Mouse (Mus musculus) regulatory T cell (primary cell): ENCODE results near the gene Flnb.

Experiments used
- in situ Hi-C: fragments of 300-600 bp; cut with MboI, MseI; formaldehyde crosslinking; loops from one replicate; pipeline ENCODE4 v1.15.1; 2025; ENCODE audit warnings: high pct_unique_total_duplicates

Flnb gene

DNA sequence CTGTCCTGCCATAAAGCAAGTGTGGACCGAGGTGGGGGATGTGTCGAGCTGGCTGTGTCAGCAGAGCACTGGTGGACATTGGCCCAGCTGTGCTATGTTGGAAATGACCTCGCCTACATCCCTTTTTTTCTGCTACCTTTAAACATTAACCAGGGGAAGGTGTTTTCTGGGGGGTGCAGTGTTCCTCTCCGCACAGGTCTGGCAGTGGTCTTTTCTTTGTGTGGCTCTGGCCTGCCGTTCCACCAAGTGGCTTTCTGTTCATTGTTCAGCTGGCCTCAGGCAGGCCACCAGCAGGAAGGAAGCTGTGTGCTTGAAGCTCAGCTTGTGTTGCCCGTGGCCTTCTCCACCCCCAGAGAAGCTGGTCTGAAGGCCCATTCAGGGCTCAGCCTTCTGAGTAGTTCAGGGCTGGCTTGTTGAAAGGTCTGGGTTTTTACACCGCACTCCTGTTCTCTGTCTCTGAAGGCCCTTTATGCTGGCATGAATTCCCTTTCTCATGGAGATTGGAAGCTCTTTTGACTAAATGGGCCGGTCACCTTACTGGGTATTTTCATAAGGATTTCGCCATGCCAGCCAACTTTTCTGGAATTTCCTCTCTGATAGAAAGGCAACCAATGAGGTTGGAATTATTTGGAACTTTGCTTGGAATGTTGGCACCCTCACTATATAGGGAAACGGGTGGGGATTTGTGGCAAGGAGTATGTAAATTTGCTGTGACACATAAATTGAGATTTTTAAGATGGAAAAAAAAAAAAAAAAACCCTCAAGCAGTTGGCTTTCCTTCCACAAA lies 8.6 kb downstream of the Flnb start:
- in situ Hi-C loops, result no loop called here

DNA sequence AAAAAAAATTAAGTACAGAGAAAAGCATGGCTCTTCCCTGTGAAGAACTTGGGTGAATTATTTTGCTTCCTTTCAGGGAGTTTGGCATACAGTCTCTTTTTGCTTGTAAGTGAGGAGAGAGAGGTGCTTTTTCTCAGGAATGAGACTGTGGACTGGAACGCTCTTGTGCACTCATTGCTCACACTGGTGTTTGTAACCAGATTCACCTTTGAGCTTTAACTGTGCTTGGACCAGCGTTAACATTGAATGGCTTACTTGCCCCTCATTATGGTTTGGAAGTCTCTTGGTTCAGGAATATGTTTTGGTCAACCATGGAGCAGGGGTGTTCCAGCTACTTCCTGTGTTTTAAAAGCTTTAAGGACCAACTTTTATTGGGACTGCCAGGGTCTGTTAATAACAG lies 11.4 kb downstream of the Flnb start:
- in situ Hi-C loops, result no loop called here

DNA sequence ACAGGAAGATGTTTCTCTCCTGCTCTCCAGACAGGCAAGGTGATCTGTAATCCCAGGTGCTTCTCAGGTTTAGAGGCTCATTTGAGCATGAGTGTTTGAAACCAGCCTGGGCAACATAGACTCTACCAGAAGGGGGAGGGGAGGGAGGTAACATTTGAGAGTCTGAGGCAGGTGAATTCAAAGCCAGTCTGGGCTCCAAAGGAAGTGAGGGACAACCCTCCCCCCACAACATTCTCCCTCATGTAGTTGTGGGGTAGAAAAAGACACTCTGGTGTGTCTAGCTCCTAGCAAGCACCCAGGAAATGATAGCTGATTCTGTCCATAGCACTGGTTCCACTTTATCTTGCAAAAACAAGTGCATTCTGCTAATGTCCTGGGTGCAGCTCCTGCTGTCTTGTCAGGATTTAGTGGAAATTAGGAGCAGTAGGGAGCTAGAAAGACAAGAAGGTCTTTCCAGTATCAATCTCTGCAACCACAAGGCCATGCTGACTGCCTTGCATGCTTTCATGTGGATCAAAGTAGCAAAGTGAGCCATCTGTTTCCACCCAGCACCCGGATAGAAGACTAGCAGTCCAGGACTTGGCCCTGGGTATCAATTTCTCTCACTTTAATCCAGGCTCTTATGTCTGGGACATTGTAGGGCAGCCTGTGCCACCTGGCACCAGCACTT lies 14.1 kb downstream of the Flnb start:
- in situ Hi-C loops, result no loop called here

DNA sequence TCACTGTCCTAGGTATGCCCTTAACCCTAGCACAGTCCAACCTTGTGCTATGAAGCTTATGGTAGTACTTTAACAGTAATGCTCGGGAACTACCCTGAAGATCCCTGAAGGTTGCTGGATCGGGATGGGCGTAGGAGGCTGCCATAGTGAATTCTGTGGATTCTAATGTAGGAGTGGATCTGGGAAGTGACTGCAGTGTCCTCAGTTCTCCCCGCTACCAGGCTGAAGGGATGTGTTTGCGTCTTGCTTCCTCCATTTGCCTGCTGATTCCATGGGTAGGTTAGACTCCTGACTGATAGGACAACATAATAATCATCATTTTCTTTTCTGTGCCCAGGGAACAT lies 14.7 kb downstream of the Flnb start:
- in situ Hi-C loops, result no loop called here

DNA sequence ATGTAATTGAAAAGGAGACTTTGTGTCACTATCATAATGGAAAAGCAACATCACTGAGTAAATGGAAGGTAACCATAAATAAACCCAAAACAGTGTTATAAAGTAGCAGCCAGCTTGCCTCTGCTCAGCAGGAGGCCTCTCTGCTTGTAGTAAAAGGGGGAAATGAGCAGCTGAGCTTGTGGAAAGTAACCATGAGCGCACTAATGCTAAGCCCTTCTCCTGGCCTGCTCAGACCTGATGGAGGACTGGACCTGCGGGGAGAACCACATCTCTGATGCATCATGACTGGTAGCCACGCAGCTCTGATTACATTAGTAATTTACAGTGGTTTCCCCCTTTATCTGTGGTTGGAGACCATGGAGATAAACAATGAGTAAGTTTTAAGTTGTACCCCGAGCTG lies 15.7 kb downstream of the Flnb start:
- in situ Hi-C loops, result no loop called here

DNA sequence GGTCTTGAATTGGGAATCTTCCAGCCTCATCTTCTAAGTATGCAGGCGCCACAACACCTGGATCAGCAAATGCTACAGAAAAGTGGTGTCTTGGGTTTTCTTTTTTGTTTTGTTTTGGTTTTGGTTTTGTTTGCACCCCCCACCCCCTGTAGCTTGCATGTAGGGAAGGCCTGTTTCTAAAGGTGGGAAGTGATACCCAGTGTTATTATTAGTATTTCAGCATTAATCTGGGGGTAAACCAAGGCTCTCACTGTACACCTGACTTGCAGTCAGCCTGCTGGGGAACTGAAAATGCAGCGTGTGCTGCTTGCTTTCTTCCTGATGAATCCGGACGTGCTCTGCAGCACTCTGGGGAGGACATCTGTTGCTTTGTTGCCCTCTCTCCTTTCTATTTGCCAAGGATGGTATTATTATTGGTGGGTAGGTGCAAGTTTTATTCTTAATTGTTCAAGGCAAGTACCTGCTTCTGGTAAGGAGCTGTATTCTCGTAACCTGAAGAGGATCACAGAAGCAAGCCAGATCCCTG lies 20.9 kb downstream of the Flnb start:
- in situ Hi-C loops, result no loop called here

DNA sequence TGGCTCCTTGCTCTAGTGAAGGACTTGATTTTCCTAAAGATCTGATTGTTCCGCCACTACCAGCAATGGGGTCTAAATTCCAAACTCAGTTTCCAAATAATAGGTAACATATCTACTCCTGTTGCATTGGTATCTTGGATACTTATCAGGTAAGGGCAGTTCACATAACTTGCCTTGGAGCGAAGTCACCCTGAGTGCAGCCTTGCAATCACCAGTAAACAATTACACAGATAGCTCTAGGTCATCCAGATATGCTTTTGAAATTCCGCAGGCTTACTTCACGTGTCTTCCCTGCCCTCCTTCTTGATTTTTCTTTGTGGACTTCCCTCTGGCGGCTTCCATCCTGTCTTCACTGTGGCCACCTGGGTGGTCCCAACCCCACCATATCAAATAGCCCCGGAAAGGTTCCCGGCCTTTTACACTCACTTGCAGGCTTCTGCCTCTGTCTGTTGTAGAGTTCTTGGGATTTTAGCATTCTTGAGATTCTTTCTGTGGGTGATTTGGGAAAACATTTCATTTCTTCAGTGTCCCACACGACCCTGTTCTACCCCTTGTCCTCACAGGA lies 22.3 kb downstream of the Flnb start:
- in situ Hi-C loops, result no loop called here

DNA sequence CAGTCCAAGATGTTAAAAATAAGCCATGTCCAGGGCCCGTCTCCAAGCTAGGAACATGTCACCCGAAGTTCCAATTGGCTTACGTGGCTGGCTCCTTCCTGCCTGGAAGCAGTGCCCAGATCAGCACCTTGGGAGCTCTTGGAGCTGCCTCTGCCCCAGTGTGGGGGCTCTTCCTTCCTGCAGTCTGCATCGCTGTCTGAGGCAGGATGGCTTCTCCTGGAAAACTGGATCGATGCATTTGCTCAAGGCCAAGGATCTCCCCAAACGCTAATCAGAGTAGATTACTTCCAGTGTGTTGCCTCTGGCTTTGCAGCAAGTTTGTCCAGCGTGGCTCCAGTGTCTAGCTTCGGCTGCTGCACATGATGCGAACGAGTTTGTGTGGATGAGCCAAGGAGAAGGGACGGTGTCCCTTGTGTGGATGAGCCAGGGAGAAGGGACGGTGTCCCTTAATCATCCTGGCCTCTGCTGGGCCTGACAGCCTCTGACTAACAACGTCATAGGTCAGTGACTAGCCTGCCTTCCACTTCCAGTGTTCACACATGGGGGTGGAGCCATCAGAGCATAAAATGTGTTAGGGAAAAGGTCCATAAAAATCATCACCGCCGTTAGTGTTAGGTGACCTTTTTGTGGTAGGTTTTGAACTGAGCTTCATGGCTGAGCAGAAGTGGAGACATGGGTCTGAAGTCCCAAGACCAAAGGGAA lies 25.0 kb downstream of the Flnb start:
- in situ Hi-C loops, result no loop called here

DNA sequence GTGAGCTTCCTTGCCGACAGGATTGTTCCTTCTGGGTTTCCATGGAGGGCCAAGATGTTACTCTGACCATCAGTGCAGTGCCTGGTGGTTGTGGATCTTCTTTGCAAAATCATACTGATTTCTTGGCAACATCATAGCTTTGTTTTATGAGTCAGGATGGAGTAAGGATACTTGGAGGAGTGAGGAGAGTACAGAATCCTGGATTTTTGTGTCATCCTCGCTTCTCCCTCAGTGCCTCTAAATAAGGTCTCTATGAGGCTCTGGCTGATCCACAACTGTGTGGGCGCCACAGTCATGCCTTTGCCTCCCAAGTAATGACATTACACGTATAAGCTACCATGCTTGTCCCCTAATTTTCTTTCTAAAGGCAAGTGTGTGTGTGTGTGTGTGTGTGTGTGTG lies 28.9 kb downstream of the Flnb start:
- in situ Hi-C loops, result no loop called here

- in situ Hi-C loops, result no loop called here
Observed at GRCm38 (mm10) chr14:7847746-7848232, 30.0 kb downstream of the Flnb start.

DNA sequence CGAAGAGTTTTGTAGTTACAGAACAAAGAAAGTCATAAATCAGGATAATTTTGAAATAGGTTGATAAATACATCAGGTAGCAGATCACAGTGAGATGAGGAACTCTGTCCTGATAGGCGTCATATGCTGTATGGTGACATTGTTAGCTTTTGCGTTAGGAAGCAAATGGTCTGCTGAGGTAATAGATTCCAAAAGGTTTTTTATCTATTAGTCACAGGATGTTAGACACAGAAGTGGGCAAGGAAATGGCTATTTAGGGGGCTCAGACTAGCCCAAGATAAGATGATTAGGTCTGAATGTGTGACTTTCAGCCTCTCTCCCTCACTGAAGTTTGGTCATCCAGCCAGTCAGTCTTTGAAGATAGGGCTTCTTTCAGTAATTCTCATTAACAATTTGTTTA lies 33.2 kb downstream of the Flnb start:
- in situ Hi-C loops, result no loop called here

GRCm38 (mm10) chr14:7851543-7852065 lies 33.8 kb downstream of the Flnb start:
- in situ Hi-C loops, result no loop called here

DNA sequence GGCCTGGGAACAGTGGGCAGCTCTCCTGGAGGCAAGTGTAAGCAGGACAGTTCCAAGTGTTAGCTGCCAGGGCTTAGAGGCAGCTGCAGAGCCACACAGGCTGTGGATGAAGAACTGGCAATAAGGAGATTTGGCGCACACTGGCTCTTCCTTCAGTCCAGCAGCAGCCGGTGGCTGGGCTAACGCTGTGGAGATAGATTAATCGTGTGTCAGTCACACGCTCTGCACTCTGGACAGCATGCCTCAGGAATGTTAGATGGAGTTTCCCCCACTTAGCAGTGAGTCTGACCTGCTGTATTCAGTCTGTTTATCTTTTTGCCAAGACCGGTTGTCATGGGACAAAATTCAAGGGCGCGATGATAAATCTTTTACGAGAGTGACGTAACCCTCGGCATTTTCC lies 35.9 kb downstream of the Flnb start:
- in situ Hi-C loops, result no loop called here

- in situ Hi-C loops, result no loop called here
Observed at GRCm38 (mm10) chr14:7854366-7854765, 36.6 kb downstream of the Flnb start.

- in situ Hi-C loops, result no loop called here
Observed at GRCm38 (mm10) chr14:7855101-7855500, 37.3 kb downstream of the Flnb start.

- in situ Hi-C loops, result no loop called here
Observed at GRCm38 (mm10) chr14:7855501-7855900, 37.7 kb downstream of the Flnb start.

DNA sequence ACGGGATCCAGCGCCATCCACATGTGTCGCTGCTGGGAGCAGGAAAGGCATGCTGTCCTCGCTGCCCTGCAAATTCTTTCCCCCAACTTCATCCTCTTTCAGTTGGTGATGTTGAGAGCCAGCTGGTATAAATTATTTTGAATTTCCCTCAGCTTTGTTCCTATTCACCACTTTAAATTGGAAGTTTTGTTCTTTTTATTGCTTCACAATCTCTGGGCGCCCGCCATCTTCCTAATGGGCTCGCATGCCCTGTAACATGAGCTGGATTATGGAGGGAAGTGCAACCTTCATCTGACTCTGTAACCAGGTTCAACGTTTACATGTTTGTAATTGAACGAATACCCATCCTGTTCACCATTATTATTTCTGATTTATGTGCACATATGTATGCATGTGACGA lies 38.6 kb downstream of the Flnb start:
- in situ Hi-C loops, result no loop called here

GRCm38 (mm10) chr14:7857835-7858234 lies 40.1 kb downstream of the Flnb start:
- in situ Hi-C loops, result no loop called here

DNA sequence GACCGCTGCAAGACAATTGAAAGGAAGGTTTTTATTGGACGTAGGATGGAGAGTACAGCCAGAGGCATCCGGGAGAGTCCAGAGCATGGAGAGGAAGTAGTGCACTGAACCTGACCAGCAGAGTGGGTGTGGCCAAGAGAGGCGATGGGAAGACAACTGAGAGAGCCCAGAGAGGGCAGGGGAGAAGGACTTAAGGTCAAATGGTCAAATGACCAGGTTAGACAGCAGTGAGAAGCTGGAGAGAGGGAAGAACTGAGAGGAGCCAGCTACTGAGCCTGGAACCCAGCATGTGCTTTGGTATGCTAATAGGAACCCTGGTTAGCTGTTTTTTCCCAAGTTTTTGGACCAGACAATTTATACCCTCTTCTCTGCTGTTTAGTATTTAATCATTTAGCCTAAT lies 40.7 kb downstream of the Flnb start:
- in situ Hi-C loops, result no loop called here

DNA sequence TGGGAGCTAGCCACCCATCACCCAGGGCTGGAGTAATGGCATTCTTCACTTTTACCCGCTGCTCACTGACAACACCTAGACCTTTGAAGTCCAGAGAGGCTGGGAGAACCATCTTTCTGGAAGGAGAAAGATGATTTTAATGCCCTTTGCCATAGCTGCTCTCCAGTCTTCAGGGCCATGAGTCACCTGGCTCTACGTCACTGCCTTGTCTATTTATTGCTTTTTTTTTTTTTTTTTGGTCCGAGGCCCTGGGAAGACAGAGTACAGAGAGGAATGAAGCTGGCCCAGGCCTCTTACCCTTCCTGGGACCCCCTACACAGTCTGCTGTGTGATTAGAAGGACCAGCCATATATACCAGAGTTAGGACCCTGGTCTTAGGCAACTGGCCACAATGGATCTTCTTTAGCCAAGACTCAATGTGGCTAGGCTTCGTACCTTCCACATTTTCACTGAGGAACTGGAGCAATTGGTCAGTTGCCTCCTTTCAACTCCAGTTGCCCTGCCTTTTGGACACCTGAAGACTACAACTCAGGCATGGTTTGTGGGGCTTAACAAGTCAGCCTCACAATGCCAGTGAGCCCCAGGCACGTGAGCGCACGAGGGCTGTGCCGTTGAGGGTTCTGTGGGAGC lies 42.9 kb downstream of the Flnb start:
- in situ Hi-C loops, result loop anchor here (10.0 kb wide), 1 partner anchor 604 kb away; no protein-coding TSS in a partner anchor

GRCm38 (mm10) chr14:7861275-7861674 lies 43.5 kb downstream of the Flnb start:
- in situ Hi-C loops, result loop anchor here (10.0 kb wide), 1 partner anchor 604 kb away; no protein-coding TSS in a partner anchor
